Mouse (Mus musculus): ENCODE results near the gene Pet100.

Pet100 gene

GRCm38 (mm10) chr8:3626971-3627370 is 5.6 kb downstream of the Pet100 start:
- DNase-seq: no peak

- DNase-seq: peak in 1 of 2 experiments; percentile 58
Measured at GRCm38 (mm10) chr8:3628014-3628413, 6.7 kb downstream of the Pet100 start.

GRCm38 (mm10) chr8:3630647-3631477 is 9.5 kb downstream of the Pet100 start, which contains the start of gene Stxbp2:
Gene Stxbp2, plus strand, starts transcription at chr8:3630955.
- DNase-seq: peak; percentile 86 to 89

GRCm38 (mm10) chr8:3631478-3631875 is 10.1 kb downstream of the Pet100 start:
- no peak for DNase-seq

- DNase-seq: peak; percentile 53 to 72
Measured at GRCm38 (mm10) chr8:3645804-3646203, 24.5 kb downstream of the Pet100 start.

GRCm38 (mm10) chr8:3646824-3647531 is 25.6 kb downstream of the Pet100 start:
- no peak for DNase-seq

- no peak for DNase-seq
Measured at GRCm38 (mm10) chr8:3647561-3647960, 26.2 kb downstream of the Pet100 start.

GRCm38 (mm10) chr8:3648268-3648667 is 26.9 kb downstream of the Pet100 start:
- DNase-seq: no peak

GRCm38 (mm10) chr8:3648990-3649389 is 27.6 kb downstream of the Pet100 start:
- DNase-seq: no peak

- no peak for DNase-seq
Measured at GRCm38 (mm10) chr8:3652845-3653244, 31.5 kb downstream of the Pet100 start.

GRCm38 (mm10) chr8:3654726-3655508 is 33.6 kb downstream of the Pet100 start:
- DNase-seq: no peak

GRCm38 (mm10) chr8:3655526-3655925 is 34.2 kb downstream of the Pet100 start, which contains the start of gene Retn:
Gene Retn, plus strand, starts transcription at chr8:3655770.
- no peak for DNase-seq

- DNase-seq: no peak
Measured at GRCm38 (mm10) chr8:3656725-3657381, 35.5 kb downstream of the Pet100 start.

GRCm38 (mm10) chr8:3660889-3661288 is 39.5 kb downstream of the Pet100 start:
- DNase-seq: no peak

- DNase-seq: no peak
Measured at GRCm38 (mm10) chr8:3664405-3664804, 43.1 kb downstream of the Pet100 start.

- no peak for DNase-seq
Measured at GRCm38 (mm10) chr8:3665507-3665906, 44.2 kb downstream of the Pet100 start, which contains the start of gene Mcemp1. Gene Mcemp1, plus strand, starts transcription at chr8:3665754.

- no peak for DNase-seq
Measured at GRCm38 (mm10) chr8:3670388-3670787, 49.0 kb downstream of the Pet100 start.

GRCm38 (mm10) chr8:3671980-3672491 is 50.7 kb downstream of the Pet100 start, which contains the start of gene Fcor:
Gene Fcor, minus strand, starts transcription at chr8:3672362.
- DNase-seq: peak; percentile 70 to 89

- DNase-seq: no peak
Measured at GRCm38 (mm10) chr8:3674671-3675070, 53.3 kb downstream of the Pet100 start.

All from kidney, adult 8-10 months (tissue).